In genomic region chr9:72652961-72653360, GRCm38 (mm10) we compare ENCODE assay signal across 8 mouse cellular contexts. TPM values are rescaled to one million over a fixed set of nuclear protein-coding genes. Genes with fewer than 3 reads are reported as not detected.
DNase-seq lines count a peak whose midpoint lies in the region; ATAC-seq lines count a peak whose summit lies in the region.

No protein-coding gene starts in this region.

- H3K9ac ChIP-seq in kidney, embryonic 16.5 days (replicated peaks; ENCODE audit: low read length) = no peak overlapping the region; the same call in 1 of the 2 replicates

- H3K36me3 ChIP-seq in kidney, embryonic 16.5 days (ENCODE audit: insufficient read depth, low read length) = no peaks in the 10 kb centered on the region

- H3K4me2 ChIP-seq in kidney, embryonic 16.5 days (replicated peaks; ENCODE audit: low read depth, low read length) = peak overlapping the region; percentile 37

- no peaks in the 10 kb centered on the region for H3K27me3 ChIP-seq in kidney, embryonic 16.5 days (ENCODE audit: insufficient read depth, low read length)

- peak; percentile 87 for ATAC-seq in kidney, embryonic 16.5 days (ENCODE audit: low FRiP score, low TSS enrichment)

- no peak for DNase-seq in kidney, adult 18-20 months
- DNase-seq in fibroblast of lung, adult 2 months (ENCODE audit: low read depth) = peak; percentile 94
- peak; percentile 68 to 69 for DNase-seq in heart, postnatal 10 days
- DNase-seq in lung, postnatal 10 days = peak; percentile 65
- no peak for DNase-seq in layer of hippocampus, adult 11-12 months (ENCODE audit: low spot score)
- DNase-seq in cerebellum, adult 11 months = no peak
- DNase-seq in right cerebral cortex, adult 18-20 months = no peak

- peak overlapping the region; percentile 90 for H3K27ac ChIP-seq in kidney, embryonic 16.5 days (ENCODE audit: low read length)

- H3K4me3 ChIP-seq in kidney, embryonic 16.5 days (ENCODE audit: low read length) = peak overlapping the region; percentile 20; the same call in 1 of the 2 replicates

- intact Hi-C loops in heart, postnatal 10 days (cut with DNase I) = no loop called here

- 10% methylated on average over 8 of the region's 8 CpGs for WGBS in kidney, embryonic 16.5 days

- peaks cover 27% of the 10 kb centered on the region for H3K4me1 ChIP-seq in kidney, embryonic 16.5 days (ENCODE audit: insufficient read depth, low read length)

- no peaks in the 10 kb centered on the region for H3K9me3 ChIP-seq in kidney, embryonic 16.5 days (ENCODE audit: low read length)

RNA-seq across cellular contexts. Expression of gene Nedd4, which starts 9.2 kb away (rescaled TPM):
- polyA plus RNA-seq in kidney, embryonic 16.5 days (2015; fragmentation: Nextera tagmentation; extraction: Ambion mirVana) = 652 and 684 TPM in 2 replicates
- total RNA-seq in heart, postnatal 10 days (2021) = 100 to 1,000 TPM; 490 to 566 TPM

Comparison
In these comparisons a context has a peak if more than half of its experiments do, and no peak if none do; other contexts are left out.
1. DNase-seq: peak in fibroblast of lung, adult 2 months (single experiment), heart, postnatal 10 days (2 of 2) and lung, postnatal 10 days (single experiment); none in kidney, adult 18-20 months (single experiment), layer of hippocampus, adult 11-12 months (single experiment), cerebellum, adult 11 months (single experiment) and right cerebral cortex, adult 18-20 months (single experiment).